Mouse (Mus musculus): Measurements from ENCODE around the gene Arhgef5. TPM values are rescaled to one million over a fixed set of nuclear protein-coding genes. Genes with fewer than 3 reads are reported as not detected.
"Not testable (repeated sequence)": the region's sequence is repeated elsewhere in the genome, so short reads cannot be mapped to it uniquely, and the experiment has no call there.

Gene Arhgef5
- polyA plus RNA-seq (2012; rRNA removed) = 2.4 and 2.9 TPM in 2 replicates

DNA sequence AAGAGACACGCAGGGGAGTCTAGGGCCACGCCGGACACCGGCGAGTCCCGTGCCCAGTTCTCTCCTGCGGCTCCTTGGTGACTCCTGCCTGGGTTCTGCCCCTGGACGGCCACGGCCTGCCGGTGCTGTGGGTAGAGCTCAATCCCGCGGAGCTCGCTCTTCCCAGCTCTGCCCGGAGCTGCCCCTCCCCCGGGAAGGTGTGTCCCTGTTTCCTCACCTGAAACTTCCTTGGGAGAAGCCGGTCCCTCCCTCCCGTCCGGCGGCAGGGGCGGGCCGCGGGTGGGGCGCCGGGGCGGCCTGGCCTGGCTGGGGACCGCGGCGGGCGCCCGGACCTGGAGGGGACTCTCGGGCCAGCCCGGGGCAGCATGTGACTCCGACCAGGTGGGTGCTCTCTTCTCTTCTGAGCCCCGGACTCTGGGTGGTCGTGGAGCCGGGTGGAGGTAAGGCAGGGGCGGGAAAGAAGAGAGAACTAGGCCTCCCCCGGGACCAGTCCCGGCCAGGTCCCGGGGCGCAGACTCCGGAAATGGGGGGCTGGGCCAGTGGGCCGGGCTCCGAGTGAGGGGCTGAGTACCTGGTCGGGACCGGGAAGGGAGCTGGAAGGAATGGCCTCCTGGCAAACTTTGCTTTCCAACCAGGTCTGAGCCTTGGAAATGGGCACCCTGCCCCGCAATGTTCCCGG, at the start of gene Arhgef5:
TSS of gene Arhgef5 (plus strand) at position 220 of the 679 bp plus-strand sequence.
- H3K4me3 ChIP-seq (replicated peaks; ENCODE audit: insufficient read depth, low read depth, low read length) = peak within 1 kb of the TSS; percentile 2
- no peak for TF ChIP-seq CTCF (IDR thresholded peaks at IDR 0.05; ENCODE audit: borderline replicate concordance, insufficient read depth, low read depth, low read length)
- TF ChIP-seq POLR2A (IDR thresholded peaks at IDR 0.05; ENCODE audit: borderline replicate concordance, insufficient read depth, low read length) = no peak
- no peaks in the 10 kb centered on the region for H3K4me1 ChIP-seq (ENCODE audit: control insufficient read depth, insufficient read depth, low read length)
- no peaks in the 10 kb centered on the region; the same call in 1 of the 2 replicates for H3K27me3 ChIP-seq (ENCODE audit: control insufficient read depth, insufficient read depth, low read length)
- WGBS = 5% methylated on average over 46 of the region's 48 CpGs
- DNase-seq = peak in 1 of 2 experiments; percentile 15
- H3K27ac ChIP-seq (ENCODE audit: insufficient read depth, low read length) = no peak within 1 kb of the TSS

DNA sequence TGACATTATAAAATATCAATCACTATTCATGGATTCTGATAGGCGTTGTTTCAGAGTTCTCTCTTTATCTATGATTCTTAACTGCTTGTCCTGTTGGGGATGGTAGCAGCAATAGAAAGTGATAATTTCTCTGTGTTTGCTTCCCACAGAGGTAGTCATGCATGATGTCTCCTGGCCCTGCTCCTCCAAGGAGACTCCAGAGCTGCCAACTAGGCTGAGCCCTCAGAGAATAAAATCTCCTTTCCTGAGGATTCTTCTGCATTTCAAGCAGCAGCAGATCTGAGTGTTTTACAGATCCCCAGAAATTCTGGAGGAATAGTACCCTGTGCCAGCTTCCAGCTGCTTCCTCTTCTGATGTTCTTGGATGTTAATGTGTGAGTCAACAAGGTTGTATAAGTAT, 34.1 kb upstream of the Arhgef5 start, which contains the start of gene Olfr47:
TSS of gene Olfr47 (plus strand) at position 275 of the 400 bp plus-strand sequence.
- not testable (repeated sequence) for DNase-seq; H3K27me3 ChIP-seq (ENCODE audit: control insufficient read depth, insufficient read depth, low read length); H3K27ac ChIP-seq (ENCODE audit: insufficient read depth, low read length); H3K4me3 ChIP-seq (replicated peaks; ENCODE audit: insufficient read depth, low read depth, low read length); H3K4me1 ChIP-seq (ENCODE audit: control insufficient read depth, insufficient read depth, low read length)
- WGBS = 70% methylated on average over 1 of the region's 1 CpGs

GRCm38 (mm10) chr6:43242061-43242460, 23.3 kb upstream of the Arhgef5 start:
- TF ChIP-seq POLR2A (IDR thresholded peaks at IDR 0.05; ENCODE audit: borderline replicate concordance, insufficient read depth, low read length) (no peak), CTCF (IDR thresholded peaks at IDR 0.05; ENCODE audit: borderline replicate concordance, insufficient read depth, low read depth, low read length) (peak; percentile 20; the same call in 1 of the 2 replicates)
- no peak overlapping the region for H3K4me3 ChIP-seq (replicated peaks; ENCODE audit: insufficient read depth, low read depth, low read length)
- no peak overlapping the region for H3K27ac ChIP-seq (ENCODE audit: insufficient read depth, low read length)
- WGBS = 23% methylated on average over 4 of the region's 4 CpGs
- no peak for DNase-seq
- no peaks in the 10 kb centered on the region for H3K4me1 ChIP-seq (ENCODE audit: control insufficient read depth, insufficient read depth, low read length)
- H3K27me3 ChIP-seq (ENCODE audit: control insufficient read depth, insufficient read depth, low read length) = no peaks in the 10 kb centered on the region

GRCm38 (mm10) chr6:43247396-43247795, 18.0 kb upstream of the Arhgef5 start:
- H3K4me1 ChIP-seq (ENCODE audit: control insufficient read depth, insufficient read depth, low read length) = no peaks in the 10 kb centered on the region
- no peak for TF ChIP-seq POLR2A (IDR thresholded peaks at IDR 0.05; ENCODE audit: borderline replicate concordance, insufficient read depth, low read length)
- no peak for TF ChIP-seq CTCF (IDR thresholded peaks at IDR 0.05; ENCODE audit: borderline replicate concordance, insufficient read depth, low read depth, low read length)
- H3K27ac ChIP-seq (ENCODE audit: insufficient read depth, low read length) = no peak overlapping the region
- no peak overlapping the region for H3K4me3 ChIP-seq (replicated peaks; ENCODE audit: insufficient read depth, low read depth, low read length)
- no peaks in the 10 kb centered on the region for H3K27me3 ChIP-seq (ENCODE audit: control insufficient read depth, insufficient read depth, low read length)
- no peak for DNase-seq
- 63% methylated on average over 3 of the region's 3 CpGs for WGBS

DNA sequence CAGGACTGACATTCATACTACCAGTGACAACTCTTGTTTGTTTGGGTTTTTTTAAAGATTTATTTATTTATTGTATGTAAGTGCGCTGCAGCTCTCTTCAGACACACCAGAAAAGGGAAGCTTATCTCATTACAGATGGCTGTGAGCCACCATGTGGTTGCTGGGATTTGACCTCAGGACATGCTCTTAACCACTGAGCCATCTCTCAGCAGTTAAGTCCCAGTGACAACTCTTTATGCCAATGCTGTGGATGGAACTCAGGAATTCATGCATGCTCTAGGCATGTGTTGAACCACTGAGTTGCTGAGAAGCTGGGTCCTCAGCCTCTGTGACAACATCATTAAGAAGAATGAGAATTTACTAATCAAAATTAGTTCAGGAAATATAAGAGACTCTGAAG, 12.4 kb upstream of the Arhgef5 start:
- Histone ChIP-seq H3K4me1 (ENCODE audit: control insufficient read depth, insufficient read depth, low read length) (no peaks in the 10 kb centered on the region), H3K27ac (ENCODE audit: insufficient read depth, low read length) (no peak overlapping the region), H3K4me3 (replicated peaks; ENCODE audit: insufficient read depth, low read depth, low read length) (no peak overlapping the region), H3K27me3 (ENCODE audit: control insufficient read depth, insufficient read depth, low read length) (no peaks in the 10 kb centered on the region)
- WGBS = 95% methylated on average over 1 of the region's 1 CpGs
- DNase-seq = no peak
- TF ChIP-seq POLR2A (IDR thresholded peaks at IDR 0.05; ENCODE audit: borderline replicate concordance, insufficient read depth, low read length) (no peak), CTCF (IDR thresholded peaks at IDR 0.05; ENCODE audit: borderline replicate concordance, insufficient read depth, low read depth, low read length) (no peak)

DNA sequence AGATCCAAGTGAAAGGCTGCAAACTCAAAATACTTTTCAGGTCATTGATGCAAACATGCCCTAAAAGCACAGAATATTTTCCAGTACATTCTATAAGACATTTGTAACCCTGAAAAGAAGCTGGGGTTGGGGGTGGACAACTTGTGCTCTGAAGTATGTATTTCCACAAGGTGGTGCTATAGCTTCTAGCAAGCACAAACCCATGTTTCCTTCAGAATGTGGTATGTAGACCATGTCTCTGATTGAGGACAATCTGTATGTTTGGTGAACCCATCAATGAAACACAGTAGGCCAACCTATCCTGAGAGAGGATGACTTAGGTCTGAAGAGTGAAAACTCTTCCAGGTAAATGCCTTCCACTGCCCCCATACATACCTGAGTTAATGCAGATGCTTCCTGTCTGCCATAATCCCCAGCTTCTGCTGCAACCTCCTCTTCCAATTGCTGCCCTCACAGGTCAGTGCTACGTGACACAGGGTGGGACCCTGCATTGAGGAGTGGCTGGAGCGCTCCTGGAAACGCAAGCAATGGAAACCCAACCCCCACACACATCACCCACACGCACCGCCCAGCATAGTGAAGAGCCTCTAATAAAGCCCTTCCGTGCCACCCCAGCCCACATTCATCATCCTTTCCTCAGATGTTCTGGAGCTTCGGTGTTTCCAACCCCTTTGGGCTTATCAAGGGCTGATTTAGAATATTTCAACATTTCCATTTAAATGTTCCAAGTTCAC, 11.0 kb upstream of the Arhgef5 start:
- Histone ChIP-seq H3K4me3 (replicated peaks; ENCODE audit: insufficient read depth, low read depth, low read length) (no peak overlapping the region), H3K27ac (ENCODE audit: insufficient read depth, low read length) (no peak overlapping the region), H3K4me1 (ENCODE audit: control insufficient read depth, insufficient read depth, low read length) (no peaks in the 10 kb centered on the region), H3K27me3 (ENCODE audit: control insufficient read depth, insufficient read depth, low read length) (no peaks in the 10 kb centered on the region)
- TF ChIP-seq POLR2A (IDR thresholded peaks at IDR 0.05; ENCODE audit: borderline replicate concordance, insufficient read depth, low read length) (no peak), CTCF (IDR thresholded peaks at IDR 0.05; ENCODE audit: borderline replicate concordance, insufficient read depth, low read depth, low read length) (peak; percentile 35; the same call in 1 of the 2 replicates)
- DNase-seq = peak in 1 of 2 experiments; percentile 23
- 78% methylated on average over 7 of the region's 7 CpGs for WGBS

DNA sequence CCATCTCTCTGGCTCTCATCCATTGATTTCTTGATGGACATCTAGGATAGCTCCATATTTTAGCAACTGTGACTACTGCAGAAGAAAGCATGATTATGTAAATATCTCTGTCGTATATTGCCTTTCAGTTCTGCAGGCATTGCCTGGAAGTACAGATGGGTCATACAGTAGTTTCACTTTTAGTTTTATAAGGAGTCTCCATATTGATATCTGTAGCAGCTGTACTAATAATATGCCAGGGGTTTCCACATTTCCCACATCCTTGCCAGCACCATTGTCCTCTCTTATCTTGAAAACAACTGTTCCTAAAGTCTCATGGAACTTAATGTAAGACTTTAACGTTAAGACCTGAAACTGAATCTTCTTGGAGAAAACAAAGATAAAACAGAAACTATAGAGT, 4.6 kb upstream of the Arhgef5 start:
- H3K27me3 ChIP-seq (ENCODE audit: control insufficient read depth, insufficient read depth, low read length) = no peaks in the 10 kb centered on the region; the same call in 1 of the 2 replicates
- H3K4me1 ChIP-seq (ENCODE audit: control insufficient read depth, insufficient read depth, low read length) = no peaks in the 10 kb centered on the region
- H3K4me3 ChIP-seq (replicated peaks; ENCODE audit: insufficient read depth, low read depth, low read length) = no peak overlapping the region
- no peak overlapping the region for H3K27ac ChIP-seq (ENCODE audit: insufficient read depth, low read length)
- DNase-seq = no peak
- TF ChIP-seq CTCF (IDR thresholded peaks at IDR 0.05; ENCODE audit: borderline replicate concordance, insufficient read depth, low read depth, low read length) (no peak), POLR2A (IDR thresholded peaks at IDR 0.05; ENCODE audit: borderline replicate concordance, insufficient read depth, low read length) (no peak)
- 73% methylated on average over 2 of the region's 2 CpGs for WGBS

GRCm38 (mm10) chr6:43266356-43266755, 974 bp downstream of the Arhgef5 start:
- 73% methylated on average over 8 of the region's 8 CpGs for WGBS
- H3K27me3 ChIP-seq (ENCODE audit: control insufficient read depth, insufficient read depth, low read length) = no peaks in the 10 kb centered on the region; the same call in 1 of the 2 replicates
- TF ChIP-seq POLR2A (IDR thresholded peaks at IDR 0.05; ENCODE audit: borderline replicate concordance, insufficient read depth, low read length) = no peak
- no peak for TF ChIP-seq CTCF (IDR thresholded peaks at IDR 0.05; ENCODE audit: borderline replicate concordance, insufficient read depth, low read depth, low read length)
- DNase-seq = no peak
- H3K27ac ChIP-seq (ENCODE audit: insufficient read depth, low read length) = no peak overlapping the region
- no peaks in the 10 kb centered on the region for H3K4me1 ChIP-seq (ENCODE audit: control insufficient read depth, insufficient read depth, low read length)
- H3K4me3 ChIP-seq (replicated peaks; ENCODE audit: insufficient read depth, low read depth, low read length) = no peak overlapping the region
